Mouse (Mus musculus) lung, postnatal 0 days (tissue): Measurements from ENCODE around the gene H2-Ob.

Experiments
- CTCF ChIP-seq: IDR thresholded peaks from 2 replicates; pipeline ENCODE4 v1.5.1; 2016; ENCODE audit warnings: antibody characterized with exemption, mild to moderate bottlenecking
- EP300 ChIP-seq: IDR thresholded peaks from 2 replicates; pipeline ENCODE4 v1.6.1; 2016; ENCODE audit warnings: antibody characterized with exemption, mild to moderate bottlenecking, control low read depth

GRCm38 (mm10) chr17:34194723-34195122 lies 44.0 kb upstream of the H2-Ob start:
- TF ChIP-seq EP300 (no peak), CTCF (no peak)
